Mouse (Mus musculus) gastrocnemius, adult 18-20 months (tissue): Measurements from ENCODE around the gene Tstd3. TPM values are rescaled to one million over a fixed set of nuclear protein-coding genes. Genes with fewer than 3 reads are reported as not detected.
A peak's percentile ranks its signal among the peaks of the same experiment; 100 is the strongest.
"Not testable (repeated sequence)": the region's sequence is repeated elsewhere in the genome, so short reads cannot be mapped to it uniquely, and the experiment has no call there.

Source experiments
- DNase-seq: peaks from one replicate; pipeline ENCODE4 v3.0.0; 2021; ENCODE audit warnings: low spot score
- total RNA-seq, 2 experiments: library from RNA; stranded (reverse); gene quantifications; 2 replicates each; pipeline ENCODE4 v1.2.3; 2021

Gene Tstd3
- total RNA-seq, 2 experiments from 2014 or later = 14.5 to 15.0 TPM

- DNase-seq = no peak
These were observed 11.8 kb downstream of the Tstd3 start for GRCm38 (mm10) chr4:21755123-21755789.

- no peak for DNase-seq
These were observed 21.3 kb downstream of the Tstd3 start for GRCm38 (mm10) chr4:21745723-21746122.

GRCm38 (mm10) chr4:21744142-21744541 is 22.9 kb downstream of the Tstd3 start:
- DNase-seq = not testable (repeated sequence)

- DNase-seq = no peak
These were observed 27.8 kb downstream of the Tstd3 start for GRCm38 (mm10) chr4:21739169-21739568.

- DNase-seq = peak; percentile 94
These were observed 39.3 kb downstream of the Tstd3 start, which contains the start of gene Ccnc for GRCm38 (mm10) chr4:21727615-21728165. Gene Ccnc (plus strand): TSS chr4:21727701.

GRCm38 (mm10) chr4:21726912-21727614 is 39.9 kb downstream of the Tstd3 start:
- DNase-seq = peak; percentile 45

GRCm38 (mm10) chr4:21722752-21723334 is 44.2 kb downstream of the Tstd3 start:
- no peak for DNase-seq

- DNase-seq = peak; percentile 62
These were observed 54.9 kb downstream of the Tstd3 start for GRCm38 (mm10) chr4:21712147-21712546.

Other genes starting within 250 kb of the Tstd3 start
- not detected for gene Prdm13, start 81.2 kb downstream of the Tstd3 start, total RNA-seq
- 10 to 100 TPM in 1 of 2 experiments, 1 to 10 TPM in 1; 8.5 to 10.7 TPM for gene Ccnc, start 39.5 kb downstream of the Tstd3 start, total RNA-seq
- 10 to 100 TPM; 16.9 to 18.5 TPM for gene Usp45, start 56 bp downstream of the Tstd3 start, total RNA-seq
- 10 to 100 TPM; 31.8 to 32.6 TPM for gene Pnisr, start 80.4 kb upstream of the Tstd3 start, total RNA-seq
- 10 to 100 TPM; 15.1 to 16.2 TPM for gene Coq3, start 112.5 kb upstream of the Tstd3 start, total RNA-seq
- under 1 TPM; 0.46 to 0.55 TPM for gene Faxc, start 164.1 kb upstream of the Tstd3 start, total RNA-seq